Comparison of ENCODE assay signal across 17 mouse cellular contexts in genomic region chr15:88120376-88120775, GRCm38 (mm10).
DNase-seq lines count a peak whose midpoint lies in the region; ATAC-seq lines count a peak whose summit lies in the region.
"Had no signal": no experiment of that assay in that cellular context is flagged by ENCODE, and none has a peak within 500 bp of the region (broad histone marks: within the 10 kb centered on the region; RNA-seq: fewer than 3 reads in every experiment).

No protein-coding gene starts in this region.

- no peaks in the 10 kb centered on the region for H3K9me3 ChIP-seq in hindbrain, embryonic 11.5 days (ENCODE audit: control insufficient read depth, low read length)
- H3K9me3 ChIP-seq in hindbrain, embryonic 14.5 days (ENCODE audit: control insufficient read depth, low read length), result no peaks in the 10 kb centered on the region
- H3K9me3 ChIP-seq: embryonic facial prominence, embryonic 13.5 days; forebrain, embryonic 13.5 days; limb, embryonic 12.5 days had no signal

- no peak overlapping the region for H3K4me3 ChIP-seq in hindbrain, embryonic 11.5 days (ENCODE audit: low read depth, low read length)
- H3K4me3 ChIP-seq in hindbrain, embryonic 14.5 days (replicated peaks; ENCODE audit: low read length), result no peak overlapping the region
- H3K4me3 ChIP-seq: embryonic facial prominence, embryonic 13.5 days; forebrain, embryonic 13.5 days; gastrocnemius, adult 2 months; limb, embryonic 12.5 days had no signal

- no peak overlapping the region for H3K9ac ChIP-seq in hindbrain, embryonic 11.5 days (ENCODE audit: low read depth, low read length)
- H3K9ac ChIP-seq in hindbrain, embryonic 14.5 days, result no peak overlapping the region
- H3K9ac ChIP-seq: embryonic facial prominence, embryonic 13.5 days; forebrain, embryonic 13.5 days; limb, embryonic 12.5 days had no signal

- no peaks in the 10 kb centered on the region for H3K27me3 ChIP-seq in hindbrain, embryonic 11.5 days (ENCODE audit: control insufficient read depth, insufficient read depth, low read length)
- no peaks in the 10 kb centered on the region for H3K27me3 ChIP-seq in hindbrain, embryonic 14.5 days (ENCODE audit: control insufficient read depth, insufficient read depth, low read length)
- H3K27me3 ChIP-seq: embryonic facial prominence, embryonic 13.5 days; forebrain, embryonic 13.5 days; limb, embryonic 12.5 days had no signal

- H3K27ac ChIP-seq in hindbrain, embryonic 11.5 days (ENCODE audit: low read depth, low read length), result no peak overlapping the region
- H3K27ac ChIP-seq in hindbrain, embryonic 14.5 days, result no peak overlapping the region
- H3K27ac ChIP-seq: embryonic facial prominence, embryonic 13.5 days; forebrain, embryonic 13.5 days; gastrocnemius, adult 2 months; limb, embryonic 12.5 days had no signal

- H3K36me3 ChIP-seq in hindbrain, embryonic 11.5 days (ENCODE audit: control insufficient read depth, insufficient read depth, low read length), result no peaks in the 10 kb centered on the region
- H3K36me3 ChIP-seq in hindbrain, embryonic 14.5 days (replicated peaks; ENCODE audit: control insufficient read depth, insufficient read depth), result no peaks in the 10 kb centered on the region
- H3K36me3 ChIP-seq: embryonic facial prominence, embryonic 13.5 days; limb, embryonic 12.5 days had no signal

- no peak overlapping the region for H3K4me2 ChIP-seq in hindbrain, embryonic 11.5 days (replicated peaks; ENCODE audit: low read depth, low read length)
- no peak overlapping the region for H3K4me2 ChIP-seq in hindbrain, embryonic 14.5 days (replicated peaks)
- H3K4me2 ChIP-seq: embryonic facial prominence, embryonic 13.5 days; forebrain, embryonic 13.5 days; limb, embryonic 12.5 days had no signal

- 52% methylated on average over 5 of the region's 5 CpGs for WGBS in hindbrain, embryonic 11.5 days
- WGBS in hindbrain, embryonic 14.5 days, result 58% methylated on average over 5 of the region's 5 CpGs

- intact Hi-C loops in left cerebral cortex, postnatal 10 days (cut with DNase I), result no loop called here
- intact Hi-C loops in left cerebral cortex, postnatal 4 days (cut with DNase I), result no loop called here

- no peak for ATAC-seq in hindbrain, embryonic 11.5 days (ENCODE audit: low FRiP score)
- no peak for ATAC-seq in hindbrain, embryonic 14.5 days (ENCODE audit: low FRiP score)
- ATAC-seq: forebrain, embryonic 13.5 days had no signal

- peak; percentile 40 for DNase-seq in hindbrain, embryonic 11.5 days (ENCODE audit: low spot score)
- no peak for DNase-seq in hindbrain, embryonic 14.5 days (ENCODE audit: low spot score)
- DNase-seq in ES-CJ7 (ENCODE audit: low read depth, low spot score) (peak; percentile 16), ZHBTc4 (ENCODE audit: low read depth, low spot score) (peak; percentile 21)
- peak; percentile 8 for DNase-seq in hindlimb bud, embryonic 11.5 days (ENCODE audit: extremely low spot score, low read depth, low spot score)
- no peak for DNase-seq in layer of hippocampus, postnatal 10 days (ENCODE audit: low spot score in 2 of 2)
- DNase-seq in left cerebral cortex, postnatal 10 days (ENCODE audit: extremely low spot score in 1 of 2, low spot score in 2 of 2), result no peak
- no peak for DNase-seq in left cerebral cortex, postnatal 4 days
- DNase-seq: cerebellum, adult 9-10 months; gastrocnemius, adult 2 months; kidney, adult 8-10 months; layer of hippocampus, adult 9-11 months; lung, adult 2 months; thymus, adult 2 months had no signal

- no peaks in the 10 kb centered on the region for H3K4me1 ChIP-seq in hindbrain, embryonic 11.5 days (replicated peaks; ENCODE audit: control insufficient read depth, insufficient read depth, low read length)
- 0 out of 2 replicates have a peak, but pooled peaks cover 5% of the 10 kb centered on the region for H3K4me1 ChIP-seq in hindbrain, embryonic 14.5 days (replicated peaks; ENCODE audit: control insufficient read depth, insufficient read depth, low read length)
- H3K4me1 ChIP-seq: embryonic facial prominence, embryonic 13.5 days; forebrain, embryonic 13.5 days; limb, embryonic 12.5 days had no signal

Comparison
In these comparisons a context has a peak if more than half of its experiments do, and no peak if none do; other contexts are left out.
1. DNase-seq: peak in hindbrain, embryonic 11.5 days (single experiment), ES-CJ7 (single experiment), ZHBTc4 (single experiment) and hindlimb bud, embryonic 11.5 days (single experiment); none in hindbrain, embryonic 14.5 days (single experiment), layer of hippocampus, postnatal 10 days (0 of 2), left cerebral cortex, postnatal 10 days (0 of 2) and left cerebral cortex, postnatal 4 days (single experiment).